Mouse (Mus musculus) ovary, postnatal 14 days (tissue): ENCODE measurements around the gene Mrpl54.

Experiments
- DNase-seq: peaks from one replicate; pipeline ENCODE4 v3.0.0; 2022; ENCODE audit warnings: low spot score

The Mrpl54 gene

GRCm38 (mm10) chr10:81293334-81294030, 26.7 kb upstream of the Mrpl54 start:
- no peak for DNase-seq

- DNase-seq, result peak; percentile 97
These were observed 26.0 kb upstream of the Mrpl54 start, which contains the start of gene Pip5k1c for GRCm38 (mm10) chr10:81292554-81293333. Pip5k1c (plus strand) TSS chr10:81292963.

GRCm38 (mm10) chr10:81291511-81292104, 24.9 kb upstream of the Mrpl54 start, which contains the start of gene Tjp3:
Tjp3 (minus strand) TSS chr10:81291581.
- DNase-seq, result no peak

- no peak for DNase-seq
These were observed 24.1 kb upstream of the Mrpl54 start for GRCm38 (mm10) chr10:81290698-81291460.

- DNase-seq, result no peak
These were observed 23.1 kb upstream of the Mrpl54 start for GRCm38 (mm10) chr10:81289811-81290210.

- peak; percentile 56 for DNase-seq
These were observed 22.5 kb upstream of the Mrpl54 start for GRCm38 (mm10) chr10:81289278-81289677.

GRCm38 (mm10) chr10:81288601-81289000, 21.9 kb upstream of the Mrpl54 start:
- DNase-seq, result no peak

GRCm38 (mm10) chr10:81287513-81288157, 20.9 kb upstream of the Mrpl54 start:
- peak; percentile 66 for DNase-seq

- no peak for DNase-seq
These were observed 19.9 kb upstream of the Mrpl54 start for GRCm38 (mm10) chr10:81286586-81286985.

GRCm38 (mm10) chr10:81285694-81286450, 19.1 kb upstream of the Mrpl54 start:
- peak; percentile 93 for DNase-seq

GRCm38 (mm10) chr10:81284719-81285118, 18.0 kb upstream of the Mrpl54 start:
- DNase-seq, result no peak

GRCm38 (mm10) chr10:81284189-81284588, 17.5 kb upstream of the Mrpl54 start:
- no peak for DNase-seq

- no peak for DNase-seq
These were observed 12.8 kb upstream of the Mrpl54 start for GRCm38 (mm10) chr10:81279496-81279895.

- DNase-seq, result no peak
These were observed 10.9 kb upstream of the Mrpl54 start for GRCm38 (mm10) chr10:81277676-81278075.

GRCm38 (mm10) chr10:81273842-81274241, 7.1 kb upstream of the Mrpl54 start:
- no peak for DNase-seq

GRCm38 (mm10) chr10:81272356-81272755, 5.6 kb upstream of the Mrpl54 start:
- DNase-seq, result no peak

- DNase-seq, result no peak
These were observed 2.1 kb upstream of the Mrpl54 start for GRCm38 (mm10) chr10:81268643-81269412.

GRCm38 (mm10) chr10:81268056-81268455, 1.3 kb upstream of the Mrpl54 start:
- DNase-seq, result peak; percentile 75

- no peak for DNase-seq
These were observed 1.2 kb downstream of the Mrpl54 start for GRCm38 (mm10) chr10:81265540-81265939.

GRCm38 (mm10) chr10:81261025-81261424, 5.7 kb downstream of the Mrpl54 start:
- DNase-seq, result no peak
